Mouse (Mus musculus): ENCODE measurements around the gene Dffa. TPM values are rescaled to one million over a fixed set of nuclear protein-coding genes. Genes with fewer than 3 reads are reported as not detected.
"Not testable (repeated sequence)": the region's sequence is repeated elsewhere in the genome, so short reads cannot be mapped to it uniquely, and the experiment has no call there.

Dffa gene
- polyA plus RNA-seq, 1 experiment from 2014 or later: 28.6 TPM

GRCm38 (mm10) chr4:149080111-149080510 is 23.8 kb upstream of the Dffa start:
- no peak overlapping the region for H3K4me2 ChIP-seq (replicated peaks; ENCODE audit: low read depth, low read length)
- H3K4me1 ChIP-seq (ENCODE audit: control insufficient read depth, insufficient read depth, low read length): 0 out of 2 replicates have a peak, but pooled peaks cover 6% of the 10 kb centered on the region
- no peak overlapping the region for H3K4me3 ChIP-seq (ENCODE audit: low read depth, low read length)
- H3K27me3 ChIP-seq (ENCODE audit: control insufficient read depth, insufficient read depth, low read length): no peaks in the 10 kb centered on the region
- no peak overlapping the region for H3K27ac ChIP-seq (ENCODE audit: low read length)
- WGBS: 81% methylated on average over 8 of the region's 8 CpGs
- no peak overlapping the region for H3K9ac ChIP-seq (replicated peaks; ENCODE audit: low read depth, low read length)
- no peaks in the 10 kb centered on the region; the same call in 1 of the 2 replicates for H3K36me3 ChIP-seq (ENCODE audit: control insufficient read depth, insufficient read depth, low read length)
- no peaks in the 10 kb centered on the region for H3K9me3 ChIP-seq (ENCODE audit: control insufficient read depth, low read depth, low read length)
- ATAC-seq (ENCODE audit: insufficient number of reproducible peaks, insufficient read depth, low FRiP score, low read depth): no peak

GRCm38 (mm10) chr4:149081528-149081927 is 22.4 kb upstream of the Dffa start:
- H3K4me1 ChIP-seq (ENCODE audit: control insufficient read depth, insufficient read depth, low read length): 0 out of 2 replicates have a peak, but pooled peaks cover under 1% of the 10 kb centered on the region
- H3K4me2 ChIP-seq (replicated peaks; ENCODE audit: low read depth, low read length): no peak overlapping the region
- WGBS: 71% methylated on average over 17 of the region's 17 CpGs
- no peak overlapping the region for H3K4me3 ChIP-seq (ENCODE audit: low read depth, low read length)
- H3K36me3 ChIP-seq (ENCODE audit: control insufficient read depth, insufficient read depth, low read length): no peaks in the 10 kb centered on the region
- H3K27ac ChIP-seq (ENCODE audit: low read length): no peak overlapping the region
- no peaks in the 10 kb centered on the region for H3K27me3 ChIP-seq (ENCODE audit: control insufficient read depth, insufficient read depth, low read length)
- no peaks in the 10 kb centered on the region for H3K9me3 ChIP-seq (ENCODE audit: control insufficient read depth, low read depth, low read length)
- peak; percentile 61 for ATAC-seq (ENCODE audit: insufficient number of reproducible peaks, insufficient read depth, low FRiP score, low read depth)
- no peak overlapping the region for H3K9ac ChIP-seq (replicated peaks; ENCODE audit: low read depth, low read length)

- H3K4me1 ChIP-seq (ENCODE audit: control insufficient read depth, insufficient read depth, low read length): no peaks in the 10 kb centered on the region
- H3K27me3 ChIP-seq (ENCODE audit: control insufficient read depth, insufficient read depth, low read length): no peaks in the 10 kb centered on the region
- no peak overlapping the region for H3K27ac ChIP-seq (ENCODE audit: low read length)
- H3K9ac ChIP-seq (replicated peaks; ENCODE audit: low read depth, low read length): no peak overlapping the region
- no peak overlapping the region for H3K4me2 ChIP-seq (replicated peaks; ENCODE audit: low read depth, low read length)
- WGBS: 83% methylated on average over 5 of the region's 5 CpGs
- ATAC-seq (ENCODE audit: insufficient number of reproducible peaks, insufficient read depth, low FRiP score, low read depth): no peak
- H3K36me3 ChIP-seq (ENCODE audit: control insufficient read depth, insufficient read depth, low read length): no peaks in the 10 kb centered on the region
- H3K9me3 ChIP-seq (ENCODE audit: control insufficient read depth, low read depth, low read length): no peaks in the 10 kb centered on the region
- no peak overlapping the region for H3K4me3 ChIP-seq (ENCODE audit: low read depth, low read length)
Observed at GRCm38 (mm10) chr4:149085381-149085780, 18.6 kb upstream of the Dffa start.

- no peak for ATAC-seq (ENCODE audit: insufficient number of reproducible peaks, insufficient read depth, low FRiP score, low read depth)
- Histone ChIP-seq H3K27ac (ENCODE audit: low read length) (no peak overlapping the region), H3K4me1 (ENCODE audit: control insufficient read depth, insufficient read depth, low read length) (no peaks in the 10 kb centered on the region), H3K9me3 (ENCODE audit: control insufficient read depth, low read depth, low read length) (no peaks in the 10 kb centered on the region), H3K4me2 (replicated peaks; ENCODE audit: low read depth, low read length) (no peak overlapping the region), H3K4me3 (ENCODE audit: low read depth, low read length) (no peak overlapping the region), H3K27me3 (ENCODE audit: control insufficient read depth, insufficient read depth, low read length) (no peaks in the 10 kb centered on the region), H3K9ac (replicated peaks; ENCODE audit: low read depth, low read length) (no peak overlapping the region), H3K36me3 (ENCODE audit: control insufficient read depth, insufficient read depth, low read length) (no peaks in the 10 kb centered on the region; the same call in 1 of the 2 replicates)
- WGBS: 85% methylated on average over 8 of the region's 8 CpGs
Observed at GRCm38 (mm10) chr4:149091364-149091763, 12.6 kb upstream of the Dffa start.

- WGBS: 85% methylated on average over 3 of the region's 3 CpGs
- Histone ChIP-seq H3K9me3 (ENCODE audit: control insufficient read depth, low read depth, low read length) (no peaks in the 10 kb centered on the region), H3K36me3 (ENCODE audit: control insufficient read depth, insufficient read depth, low read length) (no peaks in the 10 kb centered on the region), H3K9ac (replicated peaks; ENCODE audit: low read depth, low read length) (peak overlapping the region; percentile 82; the same call in 1 of the 2 replicates), H3K4me1 (ENCODE audit: control insufficient read depth, insufficient read depth, low read length) (peaks cover 10% of the 10 kb centered on the region), H3K4me3 (ENCODE audit: low read depth, low read length) (peak overlapping the region; percentile 99), H3K27me3 (ENCODE audit: control insufficient read depth, insufficient read depth, low read length) (no peaks in the 10 kb centered on the region), H3K27ac (ENCODE audit: low read length) (no peak overlapping the region), H3K4me2 (replicated peaks; ENCODE audit: low read depth, low read length) (peak overlapping the region; percentile 90)
- ATAC-seq (ENCODE audit: insufficient number of reproducible peaks, insufficient read depth, low FRiP score, low read depth): no peak
Observed at GRCm38 (mm10) chr4:149097956-149098355, 6.0 kb upstream of the Dffa start.

GRCm38 (mm10) chr4:149098571-149098970 is 5.4 kb upstream of the Dffa start:
- WGBS: 13% methylated on average over 11 of the region's 11 CpGs
- no peaks in the 10 kb centered on the region for H3K9me3 ChIP-seq (ENCODE audit: control insufficient read depth, low read depth, low read length)
- peak overlapping the region; percentile 90 for H3K4me2 ChIP-seq (replicated peaks; ENCODE audit: low read depth, low read length)
- no peak for ATAC-seq (ENCODE audit: insufficient number of reproducible peaks, insufficient read depth, low FRiP score, low read depth)
- H3K4me1 ChIP-seq (ENCODE audit: control insufficient read depth, insufficient read depth, low read length): peaks cover 10% of the 10 kb centered on the region
- no peaks in the 10 kb centered on the region for H3K36me3 ChIP-seq (ENCODE audit: control insufficient read depth, insufficient read depth, low read length)
- H3K27ac ChIP-seq (ENCODE audit: low read length): no peak overlapping the region
- no peaks in the 10 kb centered on the region for H3K27me3 ChIP-seq (ENCODE audit: control insufficient read depth, insufficient read depth, low read length)
- peak overlapping the region; percentile 82 for H3K9ac ChIP-seq (replicated peaks; ENCODE audit: low read depth, low read length)
- H3K4me3 ChIP-seq (ENCODE audit: low read depth, low read length): peak overlapping the region; percentile 99

GRCm38 (mm10) chr4:149099369-149100017 is 4.5 kb upstream of the Dffa start, which contains the start of gene Pex14:
TSS of gene Pex14 (minus strand) at chr4:149099876.
- ATAC-seq (ENCODE audit: insufficient number of reproducible peaks, insufficient read depth, low FRiP score, low read depth): peak; percentile 80
- no peaks in the 10 kb centered on the region for H3K36me3 ChIP-seq (ENCODE audit: control insufficient read depth, insufficient read depth, low read length)
- H3K27ac ChIP-seq (ENCODE audit: low read length): peak within 1 kb of the TSS; percentile 61; the same call in 1 of the 2 replicates
- H3K9ac ChIP-seq (replicated peaks; ENCODE audit: low read depth, low read length): peak within 1 kb of the TSS; percentile 82
- peaks cover 11% of the 10 kb centered on the region for H3K4me1 ChIP-seq (ENCODE audit: control insufficient read depth, insufficient read depth, low read length)
- H3K4me2 ChIP-seq (replicated peaks; ENCODE audit: low read depth, low read length): peak within 1 kb of the TSS; percentile 90
- WGBS: under 1% methylated on average over 49 of the region's 50 CpGs
- H3K4me3 ChIP-seq (ENCODE audit: low read depth, low read length): peak within 1 kb of the TSS; percentile 99
- no peaks in the 10 kb centered on the region for H3K9me3 ChIP-seq (ENCODE audit: control insufficient read depth, low read depth, low read length)
- H3K27me3 ChIP-seq (ENCODE audit: control insufficient read depth, insufficient read depth, low read length): no peaks in the 10 kb centered on the region

GRCm38 (mm10) chr4:149100449-149100848 is 3.5 kb upstream of the Dffa start:
- H3K27me3 ChIP-seq (ENCODE audit: control insufficient read depth, insufficient read depth, low read length); H3K9ac ChIP-seq (replicated peaks; ENCODE audit: low read depth, low read length); H3K4me2 ChIP-seq (replicated peaks; ENCODE audit: low read depth, low read length); ATAC-seq (ENCODE audit: insufficient number of reproducible peaks, insufficient read depth, low FRiP score, low read depth); H3K27ac ChIP-seq (ENCODE audit: low read length); H3K9me3 ChIP-seq (ENCODE audit: control insufficient read depth, low read depth, low read length); H3K36me3 ChIP-seq (ENCODE audit: control insufficient read depth, insufficient read depth, low read length); H3K4me3 ChIP-seq (ENCODE audit: low read depth, low read length): not testable (repeated sequence)
- peaks cover 16% of the 10 kb centered on the region for H3K4me1 ChIP-seq (ENCODE audit: control insufficient read depth, insufficient read depth, low read length)
- 88% methylated on average over 12 of the region's 12 CpGs for WGBS
